In genomic region chr2:84955435-84955834, GRCm38 (mm10) we compare ENCODE assay signal across 28 mouse cellular contexts. TPM values are rescaled to one million over a fixed set of nuclear protein-coding genes. Genes with fewer than 3 reads are reported as not detected.
DNase-seq lines count a peak whose midpoint lies in the region; ATAC-seq lines count a peak whose summit lies in the region.
"Had no signal": no experiment of that assay in that cellular context is flagged by ENCODE, and none has a peak within 500 bp of the region (broad histone marks: within the 10 kb centered on the region; RNA-seq: fewer than 3 reads in every experiment).

No protein-coding gene starts in this region.

- H3K27me3 ChIP-seq in kidney, embryonic 16.5 days (ENCODE audit: insufficient read depth, low read length) = no peaks in the 10 kb centered on the region
- H3K27me3 ChIP-seq in liver, embryonic 11.5 days (replicated peaks; ENCODE audit: control insufficient read depth, insufficient read depth, low read length) = no peaks in the 10 kb centered on the region
- H3K27me3 ChIP-seq: CH12.LX; embryonic facial prominence, embryonic 12.5 days; forebrain, embryonic 13.5 days; Patski had no signal

- H3K4me2 ChIP-seq in kidney, embryonic 16.5 days (replicated peaks; ENCODE audit: low read depth, low read length) = no peak overlapping the region
- no peak overlapping the region for H3K4me2 ChIP-seq in liver, embryonic 11.5 days
- H3K4me2 ChIP-seq: embryonic facial prominence, embryonic 12.5 days; forebrain, embryonic 13.5 days had no signal

- H3K9me3 ChIP-seq in kidney, embryonic 16.5 days (ENCODE audit: low read length) = no peaks in the 10 kb centered on the region
- H3K9me3 ChIP-seq in liver, embryonic 11.5 days (ENCODE audit: control insufficient read depth, low read length) = no peaks in the 10 kb centered on the region
- H3K9me3 ChIP-seq: embryonic facial prominence, embryonic 10.5 days; embryonic facial prominence, embryonic 12.5 days; forebrain, embryonic 13.5 days; G1E had no signal

- H3K4me3 ChIP-seq in kidney, embryonic 16.5 days (ENCODE audit: low read length) = no peak overlapping the region
- H3K4me3 ChIP-seq in liver, embryonic 11.5 days (ENCODE audit: low read depth, low read length) = no peak overlapping the region
- H3K4me3 ChIP-seq: embryonic facial prominence, embryonic 10.5 days; embryonic facial prominence, embryonic 12.5 days; forebrain, embryonic 13.5 days had no signal

- peaks cover 59% of the 10 kb centered on the region for H3K36me3 ChIP-seq in kidney, embryonic 16.5 days (ENCODE audit: insufficient read depth, low read length)
- peaks cover 46% of the 10 kb centered on the region for H3K36me3 ChIP-seq in liver, embryonic 11.5 days (ENCODE audit: control insufficient read depth, insufficient read depth, low read length)

- no peaks in the 10 kb centered on the region for H3K4me1 ChIP-seq in kidney, embryonic 16.5 days (ENCODE audit: insufficient read depth, low read length)
- no peaks in the 10 kb centered on the region for H3K4me1 ChIP-seq in liver, embryonic 11.5 days (replicated peaks; ENCODE audit: control insufficient read depth, insufficient read depth, low read length)
- H3K4me1 ChIP-seq: embryonic facial prominence, embryonic 10.5 days; embryonic facial prominence, embryonic 12.5 days; forebrain, embryonic 13.5 days had no signal

- H3K27ac ChIP-seq in kidney, embryonic 16.5 days (ENCODE audit: low read length) = no peak overlapping the region
- H3K27ac ChIP-seq in liver, embryonic 11.5 days (ENCODE audit: low read depth, low read length) = no peak overlapping the region
- H3K27ac ChIP-seq: embryonic facial prominence, embryonic 10.5 days; embryonic facial prominence, embryonic 12.5 days; forebrain, embryonic 13.5 days had no signal

- ATAC-seq in kidney, embryonic 16.5 days (ENCODE audit: low FRiP score, low TSS enrichment) = no peak
- no peak for ATAC-seq in liver, embryonic 11.5 days (replicated peaks; ENCODE audit: low FRiP score)
- 0 out of 2 replicates have a peak, but pooled peaks have one; percentile 13 for ATAC-seq in monocyte, adult 5-6 weeks (replicated peaks; ENCODE audit: insufficient number of reproducible peaks, low FRiP score, low TSS enrichment, poor library complexity, severe bottlenecking)
- ATAC-seq: activated CD4-positive, CD25-positive, alpha-beta regulatory T cell, adult 4 months; CD4-positive, CD25-positive, alpha-beta regulatory T cell, adult 4 months; forebrain, embryonic 13.5 days; Patski had no signal

- H3K9ac ChIP-seq in kidney, embryonic 16.5 days (replicated peaks; ENCODE audit: low read length) = no peak overlapping the region
- no peak overlapping the region for H3K9ac ChIP-seq in liver, embryonic 11.5 days (ENCODE audit: low read depth, low read length)
- H3K9ac ChIP-seq: embryonic facial prominence, embryonic 12.5 days; forebrain, embryonic 13.5 days had no signal

- 91% methylated on average over 9 of the region's 9 CpGs for WGBS in kidney, embryonic 16.5 days
- WGBS in liver, embryonic 11.5 days = 91% methylated on average over 9 of the region's 9 CpGs

- peak; percentile 85 for DNase-seq in heart, adult 11 months
- no peak for DNase-seq in heart, adult 18-20 months
- DNase-seq in kidney, adult 18-20 months = peak; percentile 1
- DNase-seq in liver, embryonic 11.5 days (ENCODE audit: low spot score) = peak; percentile 23
- DNase-seq in liver = no peak
- DNase-seq: adrenal gland, adult 8-10 months; adrenal gland, postnatal 14 days; adrenal gland, postnatal 36 days; B cell, adult 2 months; cerebellum, adult 11-12 months; cerebellum, adult 2 months; cerebellum, adult 9-10 months; cerebellum, postnatal 10 days; cerebellum, postnatal 25 days had no signal

RNA-seq across cellular contexts. Expression of gene Slc43a3, which starts 19.1 kb away (rescaled TPM):
- total RNA-seq in heart, adult 18-20 months (2021) = 10 to 100 TPM; 65.4 to 72.8 TPM
- 57.4 and 58.0 TPM in 2 replicates for polyA plus RNA-seq in kidney, embryonic 16.5 days (2015; fragmentation: Nextera tagmentation; extraction: Ambion mirVana)
- polyA plus RNA-seq in liver, embryonic 11.5 days (2014; fragmentation: Nextera tagmentation; extraction: Ambion mirVana) = 107 and 111 TPM in 2 replicates
- 4.1 to 5.3 TPM (median 4.8 TPM) in 3 replicates for total RNA-seq in monocyte, adult 5-6 weeks (2017)
- polyA plus RNA-seq: Patski had no signal

RNA-seq across cellular contexts. Expression of gene Prg2, which starts 24.8 kb away (rescaled TPM):
- total RNA-seq in heart, adult 18-20 months (2021) = not detected
- polyA plus RNA-seq in kidney, embryonic 16.5 days (2015; fragmentation: Nextera tagmentation; extraction: Ambion mirVana) = 0.36 TPM in 1 of 2 replicates, not detected in the other
- 67.2 and 96.9 TPM in 2 replicates for polyA plus RNA-seq in liver, embryonic 11.5 days (2014; fragmentation: Nextera tagmentation; extraction: Ambion mirVana)
- 1.2 to 3.6 TPM in 2 of 3 replicates, not detected in the other for total RNA-seq in monocyte, adult 5-6 weeks (2017)
- total RNA-seq: adrenal gland, adult 18-20 months; adrenal gland, adult 8-10 months; adrenal gland, postnatal 36 days had no signal
- polyA plus RNA-seq: CD4-positive, CD25-positive, alpha-beta regulatory T cell, adult 4 months; cortical plate, adult 2 months; embryonic facial prominence, embryonic 14.5 days; forebrain, embryonic 11.5 days; forebrain, embryonic 13.5 days; G1E; Patski had no signal

RNA-seq across cellular contexts. Expression of gene Prg3, which starts 32.6 kb away (rescaled TPM):
- not detected for total RNA-seq in heart, adult 18-20 months (2021)
- polyA plus RNA-seq in kidney, embryonic 16.5 days (2015; fragmentation: Nextera tagmentation; extraction: Ambion mirVana) = not detected in 2 replicates
- 10.2 and 16.7 TPM in 2 replicates for polyA plus RNA-seq in liver, embryonic 11.5 days (2014; fragmentation: Nextera tagmentation; extraction: Ambion mirVana)
- not detected in 3 replicates for total RNA-seq in monocyte, adult 5-6 weeks (2017)
- total RNA-seq: adrenal gland, adult 18-20 months; adrenal gland, adult 8-10 months; adrenal gland, postnatal 14 days; adrenal gland, postnatal 36 days; CH12.LX had no signal
- polyA plus RNA-seq: activated CD4-positive, CD25-positive, alpha-beta regulatory T cell, adult 4 months; CD4-positive, CD25-positive, alpha-beta regulatory T cell, adult 4 months; cerebellum, adult 2 months; cortical plate, adult 2 months; embryonic facial prominence, embryonic 10.5 days; embryonic facial prominence, embryonic 12.5 days; embryonic facial prominence, embryonic 14.5 days; forebrain, embryonic 11.5 days; forebrain, embryonic 13.5 days; Patski had no signal

Comparison
In these comparisons a context has a peak if more than half of its experiments do, and no peak if none do; other contexts are left out.
1. DNase-seq: peak in heart, adult 11 months (single experiment), kidney, adult 18-20 months (single experiment) and liver, embryonic 11.5 days (single experiment); none in heart, adult 18-20 months (0 of 2) and liver (single experiment).
2. RNA of gene Slc43a3, which starts 19.1 kb away (total RNA-seq): 65.4 to 72.8 TPM in heart, adult 18-20 months; 4.1 to 5.3 TPM in monocyte, adult 5-6 weeks; every median in the first group is over 10 times any median in the second.